Mouse (Mus musculus) embryonic fibroblast, embryonic 13.5 days (primary cell): ENCODE results near the gene Nupr1.

Experiments
- CTCF ChIP-seq: IDR thresholded peaks from 2 replicates; pipeline ENCODE4 v1.5.1; 2011; ENCODE audit warnings: mild to moderate bottlenecking, control low read depth, low read length, moderate library complexity, borderline replicate concordance; ENCODE audit not compliant: insufficient read depth
- POLR2A ChIP-seq: IDR thresholded peaks from 2 replicates; pipeline ENCODE4 v1.6.1; 2011; ENCODE audit warnings: low read depth, mild to moderate bottlenecking, control low read depth, low read length, moderate library complexity

GRCm38 (mm10) chr7:126594862-126595561 is 35.6 kb downstream of the Nupr1 start, which contains the start of gene Il27:
- TF ChIP-seq CTCF (no peak), POLR2A (no peak)
